Mouse (Mus musculus): ENCODE measurements around the gene Syngap1.
A peak's percentile ranks its signal among the peaks of the same experiment; 100 is the strongest.

Gene Syngap1

GRCm38 (mm10) chr17:26995562-26995961 lies 54.5 kb downstream of the Syngap1 start:
- DNase-seq = no peak

- DNase-seq = no peak
These were observed 56.6 kb downstream of the Syngap1 start for GRCm38 (mm10) chr17:26997661-26998060.

GRCm38 (mm10) chr17:26998283-26998682 lies 57.2 kb downstream of the Syngap1 start:
- DNase-seq = no peak

GRCm38 (mm10) chr17:26999996-27000395 lies 58.9 kb downstream of the Syngap1 start:
- no peak for DNase-seq

GRCm38 (mm10) chr17:27001151-27001550 lies 60.1 kb downstream of the Syngap1 start:
- DNase-seq = no peak

GRCm38 (mm10) chr17:27001889-27002288 lies 60.8 kb downstream of the Syngap1 start:
- no peak for DNase-seq

- no peak for DNase-seq
These were observed 63.4 kb downstream of the Syngap1 start for GRCm38 (mm10) chr17:27004431-27004830.

GRCm38 (mm10) chr17:27004903-27005485 lies 63.9 kb downstream of the Syngap1 start:
- DNase-seq = no peak

- no peak for DNase-seq
These were observed 64.6 kb downstream of the Syngap1 start for GRCm38 (mm10) chr17:27005644-27006043.

- no peak for DNase-seq
These were observed 67.2 kb downstream of the Syngap1 start for GRCm38 (mm10) chr17:27008277-27008676.

GRCm38 (mm10) chr17:27011167-27011566 lies 70.1 kb downstream of the Syngap1 start:
- no peak for DNase-seq

GRCm38 (mm10) chr17:27011998-27012672 lies 71.1 kb downstream of the Syngap1 start:
- DNase-seq = no peak

GRCm38 (mm10) chr17:27012909-27013308 lies 71.9 kb downstream of the Syngap1 start:
- DNase-seq = no peak

- peak; percentile 90 for DNase-seq
These were observed 76.8 kb downstream of the Syngap1 start for GRCm38 (mm10) chr17:27017564-27018499.

- DNase-seq = no peak
These were observed 77.6 kb downstream of the Syngap1 start for GRCm38 (mm10) chr17:27018555-27019196.

- DNase-seq = peak; percentile 88
These were observed 80.0 kb downstream of the Syngap1 start for GRCm38 (mm10) chr17:27021076-27021475.

GRCm38 (mm10) chr17:27021736-27022135 lies 80.7 kb downstream of the Syngap1 start:
- DNase-seq = no peak
